Comparison of ENCODE assay signal across 9 mouse cellular contexts in the genomic region with DNA sequence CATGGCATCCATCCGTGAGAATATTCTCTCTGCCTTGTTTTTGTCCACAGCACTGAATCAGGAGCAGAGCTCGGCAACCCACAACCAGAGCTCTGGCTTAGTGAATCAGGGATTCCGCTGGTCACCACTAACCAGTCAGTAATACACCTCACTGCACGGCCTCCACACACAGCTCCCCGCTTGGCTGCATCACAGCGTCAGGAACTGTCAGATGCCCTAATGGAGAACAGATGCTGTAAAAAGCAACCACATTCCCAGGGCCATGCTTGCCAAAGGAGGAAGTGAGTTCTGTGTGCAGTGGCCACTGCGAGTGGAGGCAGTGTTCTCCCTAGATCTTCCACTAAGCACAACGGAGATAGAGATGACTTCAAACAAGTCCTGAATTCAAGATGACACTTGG.
DNase-seq lines count a peak whose midpoint lies in the region; ATAC-seq lines count a peak whose summit lies in the region.
"Had no signal": no experiment of that assay in that cellular context is flagged by ENCODE, and none has a peak within 500 bp of the region (broad histone marks: within the 10 kb centered on the region; RNA-seq: fewer than 3 reads in every experiment).

No protein-coding gene starts in this region.

- H3K9ac ChIP-seq in kidney, embryonic 14.5 days (ENCODE audit: low read depth, low read length), result no peak overlapping the region
- no peak overlapping the region for H3K9ac ChIP-seq in embryonic facial prominence, embryonic 11.5 days (replicated peaks; ENCODE audit: low read length)
- H3K9ac ChIP-seq: liver, embryonic 12.5 days had no signal

- no peak overlapping the region for H3K4me3 ChIP-seq in kidney, embryonic 14.5 days (ENCODE audit: low read length)
- H3K4me3 ChIP-seq in embryonic facial prominence, embryonic 11.5 days (ENCODE audit: low read depth, low read length), result no peak overlapping the region
- H3K4me3 ChIP-seq: liver, embryonic 12.5 days had no signal

- DNase-seq in kidney, adult 11 months, result no peak
- DNase-seq in embryonic facial prominence, embryonic 11.5 days (ENCODE audit: low spot score), result peak; percentile 88
- peak; percentile 67 to 68 for DNase-seq in heart, postnatal 10 days
- DNase-seq in lung, postnatal 4 days, result peak; percentile 36 to 56
- no peak for DNase-seq in right cerebral cortex, adult 18-20 months
- DNase-seq in frontal cortex, adult 2 months (ENCODE audit: extremely low spot score in 1 of 2, low spot score in 1 of 2), result no peak
- no peak for DNase-seq in right cerebral cortex, postnatal 25 days

- peak; percentile 57 for ATAC-seq in kidney, embryonic 14.5 days (ENCODE audit: low FRiP score, low TSS enrichment)
- peak; percentile 85; the same call in 1 of the 2 replicates for ATAC-seq in embryonic facial prominence, embryonic 11.5 days (replicated peaks; ENCODE audit: insufficient number of reproducible peaks, low FRiP score, low TSS enrichment, low read depth)
- ATAC-seq: liver, embryonic 12.5 days had no signal

- H3K4me2 ChIP-seq in kidney, embryonic 14.5 days (replicated peaks; ENCODE audit: low read depth, low read length), result no peak overlapping the region
- no peak overlapping the region for H3K4me2 ChIP-seq in embryonic facial prominence, embryonic 11.5 days (ENCODE audit: low read depth, low read length)
- H3K4me2 ChIP-seq: liver, embryonic 12.5 days had no signal

- H3K36me3 ChIP-seq in kidney, embryonic 14.5 days (ENCODE audit: control insufficient read depth, insufficient read depth, low read length), result no peaks in the 10 kb centered on the region
- no peaks in the 10 kb centered on the region for H3K36me3 ChIP-seq in embryonic facial prominence, embryonic 11.5 days (replicated peaks; ENCODE audit: control insufficient read depth, insufficient read depth, low read depth, low read length)
- H3K36me3 ChIP-seq: liver, embryonic 12.5 days had no signal

- H3K9me3 ChIP-seq in kidney, embryonic 14.5 days (ENCODE audit: control insufficient read depth, low read length), result no peaks in the 10 kb centered on the region
- no peaks in the 10 kb centered on the region for H3K9me3 ChIP-seq in embryonic facial prominence, embryonic 11.5 days (replicated peaks; ENCODE audit: control insufficient read depth, low read length)
- H3K9me3 ChIP-seq: liver, embryonic 12.5 days had no signal

- H3K4me1 ChIP-seq in kidney, embryonic 14.5 days (ENCODE audit: control insufficient read depth, insufficient read depth, low read length), result peaks cover 4% of the 10 kb centered on the region; the same call in 1 of the 2 replicates
- no peaks in the 10 kb centered on the region for H3K4me1 ChIP-seq in embryonic facial prominence, embryonic 11.5 days (ENCODE audit: control insufficient read depth, insufficient read depth, low read length)
- H3K4me1 ChIP-seq: liver, embryonic 12.5 days had no signal

- no peaks in the 10 kb centered on the region for H3K27me3 ChIP-seq in kidney, embryonic 14.5 days (ENCODE audit: control insufficient read depth, insufficient read depth, low read length)
- no peaks in the 10 kb centered on the region for H3K27me3 ChIP-seq in embryonic facial prominence, embryonic 11.5 days (ENCODE audit: control insufficient read depth, insufficient read depth, low read length)
- H3K27me3 ChIP-seq: liver, embryonic 12.5 days had no signal

- WGBS in kidney, embryonic 14.5 days, result 30% methylated on average over 8 of the region's 8 CpGs
- 29% methylated on average over 8 of the region's 8 CpGs for WGBS in embryonic facial prominence, embryonic 11.5 days

- no peak overlapping the region for H3K27ac ChIP-seq in kidney, embryonic 14.5 days (ENCODE audit: low read depth, low read length)
- H3K27ac ChIP-seq in embryonic facial prominence, embryonic 11.5 days (replicated peaks; ENCODE audit: low read depth, low read length), result no peak overlapping the region
- H3K27ac ChIP-seq: liver, embryonic 12.5 days had no signal

- intact Hi-C loops in heart, postnatal 10 days (cut with DNase I), result no loop called here

Comparison
In these comparisons a context has a peak if more than half of its experiments do, and no peak if none do; other contexts are left out.
1. DNase-seq: peak in embryonic facial prominence, embryonic 11.5 days (single experiment), heart, postnatal 10 days (2 of 2) and lung, postnatal 4 days (2 of 2); none in kidney, adult 11 months (single experiment), right cerebral cortex, adult 18-20 months (single experiment), frontal cortex, adult 2 months (0 of 2) and right cerebral cortex, postnatal 25 days (single experiment).